Mouse (Mus musculus) heart, embryonic 15.5 days (tissue): ENCODE measurements around the gene Stxbp1. TPM values are rescaled to one million over a fixed set of nuclear protein-coding genes. Genes with fewer than 3 reads are reported as not detected.

Experiments
- ATAC-seq: fragments of 200-750 bp; cut with Nextera tagmentation; replicated peaks from 2 replicates; pipeline ENCODE4 v1.8.0; 2017; ENCODE audit warnings: low read depth, moderate TSS enrichment; ENCODE audit not compliant: insufficient number of reproducible peaks, insufficient read depth, low FRiP score
- H3K27ac ChIP-seq: fragments of 300-500 bp; sonication (generic); 2 replicates; pipeline ENCODE4 v1.5.1; 2015; ENCODE audit warnings: mild to moderate bottlenecking, inconsistent platforms
- H3K27me3 ChIP-seq: fragments of 300-500 bp; sonication (generic); 2 replicates; pipeline ENCODE4 v1.6.1; 2015; ENCODE audit warnings: inconsistent platforms
- H3K36me3 ChIP-seq: fragments of 300-500 bp; sonication (generic); 2 replicates; pipeline ENCODE4 v1.6.1; 2015; ENCODE audit warnings: mild to moderate bottlenecking, inconsistent platforms
- H3K4me1 ChIP-seq: fragments of 300-500 bp; sonication (generic); replicated peaks from 2 replicates; pipeline ENCODE4 v1.6.1; 2015; ENCODE audit warnings: inconsistent platforms
- H3K4me2 ChIP-seq: fragments of 300-500 bp; sonication (generic); 2 replicates; pipeline ENCODE4 v1.6.1; 2015; ENCODE audit warnings: inconsistent platforms, mild to moderate bottlenecking, moderate library complexity
- H3K4me3 ChIP-seq: fragments of 300-500 bp; sonication (generic); 2 replicates; pipeline ENCODE4 v1.5.1; 2015; ENCODE audit warnings: mild to moderate bottlenecking, inconsistent platforms
- H3K9ac ChIP-seq: fragments of 300-500 bp; sonication (generic); 2 replicates; pipeline ENCODE4 v1.6.1; 2015; ENCODE audit warnings: mild to moderate bottlenecking, inconsistent platforms
- H3K9me3 ChIP-seq: fragments of 300-500 bp; sonication (generic); replicated peaks from 2 replicates; pipeline ENCODE4 v1.6.1; 2016; ENCODE audit warnings: inconsistent platforms
- WGBS: fragments of 180-500 bp; shearing (Covaris S2); methylation state at CpG from one replicate; pipeline ENCODE4 v1.1.7; 2015; ENCODE audit warnings: mixed read lengths; 5-methylcytosine and 5-hydroxymethylcytosine counted together
- polyA plus RNA-seq: library from polyadenylated mRNA; unstranded; fragments of >200 nt; fragmentation: Nextera tagmentation; extraction: Ambion mirVana; gene quantifications from 2 replicates; pipeline ENCODE4 v1.2.1, GENCODE M21; 2015

Stxbp1 gene
- polyA plus RNA-seq, 1 experiment from 2014 or later, result 23.8 TPM

DNA sequence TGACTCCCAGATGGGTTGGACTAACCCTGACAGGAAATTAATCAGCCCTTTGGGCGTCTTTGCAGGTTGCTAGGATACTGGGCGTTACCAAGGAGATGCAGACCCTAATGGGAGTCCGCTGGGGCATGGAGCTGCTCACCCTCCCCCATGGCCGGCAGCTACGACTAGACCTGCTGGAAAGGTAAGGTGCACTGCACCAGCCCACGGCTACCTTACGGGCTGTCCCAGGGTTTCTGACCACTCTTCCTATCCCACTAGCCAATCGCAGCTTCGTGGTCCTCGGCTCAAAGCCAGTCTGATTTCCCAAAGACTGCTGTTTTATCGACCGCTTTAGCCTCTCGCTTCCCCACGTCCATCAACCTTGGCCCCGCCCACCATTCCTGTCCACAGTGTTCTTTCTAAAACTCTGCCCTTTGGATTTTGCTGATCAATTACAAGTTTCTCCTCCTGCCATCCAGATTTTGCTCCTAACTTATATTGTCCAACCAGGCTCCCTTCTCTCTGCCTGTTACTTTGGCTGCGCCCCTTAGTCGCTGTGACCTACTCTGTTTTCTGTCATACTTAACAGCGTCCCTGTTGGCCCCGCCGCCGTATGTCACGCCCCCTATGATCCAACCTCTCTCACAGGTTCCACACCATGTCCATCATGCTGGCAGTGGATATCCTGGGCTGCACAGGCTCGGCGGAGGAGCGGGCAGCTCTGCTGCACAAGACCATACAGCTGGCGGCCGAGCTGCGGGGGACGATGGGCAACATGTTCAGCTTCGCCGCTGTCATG lies 96.0 kb downstream of the Stxbp1 start:
- Histone ChIP-seq H3K9me3 (no peaks in the 10 kb centered on the region), H3K4me1 (peaks cover 9% of the 10 kb centered on the region; the same call in 1 of the 2 replicates), H3K9ac (peak overlapping the region; percentile 24), H3K36me3 (peaks cover 29% of the 10 kb centered on the region; the same call in 1 of the 2 replicates), H3K4me3 (peak overlapping the region; percentile 47), H3K27me3 (no peaks in the 10 kb centered on the region), H3K27ac (peak overlapping the region; percentile 32; the same call in 1 of the 2 replicates), H3K4me2 (peak overlapping the region; percentile 65)
- peak; percentile 86 for ATAC-seq
- WGBS, result 27% methylated on average over 31 of the region's 31 CpGs

DNA sequence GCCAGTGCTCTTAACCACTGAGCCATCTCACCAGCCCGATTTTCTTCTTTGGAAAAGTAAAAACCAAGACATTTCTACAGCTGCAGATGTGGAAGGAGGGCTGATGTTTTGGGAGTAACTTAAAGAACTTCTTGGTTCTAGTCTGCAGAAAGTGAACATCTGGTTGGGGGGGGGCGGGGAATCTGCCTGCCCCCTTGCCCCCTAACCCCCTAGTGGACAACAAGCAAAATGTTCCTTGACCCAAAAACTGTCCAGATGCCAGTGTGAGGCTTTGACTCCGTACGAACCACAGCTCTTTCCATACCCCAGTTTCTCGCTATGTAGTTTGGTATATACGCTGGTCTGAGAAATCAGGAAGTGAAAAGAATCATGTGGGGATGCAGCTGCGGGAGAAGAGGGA lies 96.8 kb downstream of the Stxbp1 start:
- Histone ChIP-seq H3K27me3 (no peaks in the 10 kb centered on the region), H3K4me2 (no peak overlapping the region), H3K4me1 (peaks cover 9% of the 10 kb centered on the region; the same call in 1 of the 2 replicates), H3K9ac (no peak overlapping the region), H3K9me3 (no peaks in the 10 kb centered on the region), H3K36me3 (peaks cover 32% of the 10 kb centered on the region; the same call in 1 of the 2 replicates), H3K4me3 (no peak overlapping the region), H3K27ac (no peak overlapping the region)
- WGBS, result 77% methylated on average over 7 of the region's 7 CpGs
- ATAC-seq, result no peak

DNA sequence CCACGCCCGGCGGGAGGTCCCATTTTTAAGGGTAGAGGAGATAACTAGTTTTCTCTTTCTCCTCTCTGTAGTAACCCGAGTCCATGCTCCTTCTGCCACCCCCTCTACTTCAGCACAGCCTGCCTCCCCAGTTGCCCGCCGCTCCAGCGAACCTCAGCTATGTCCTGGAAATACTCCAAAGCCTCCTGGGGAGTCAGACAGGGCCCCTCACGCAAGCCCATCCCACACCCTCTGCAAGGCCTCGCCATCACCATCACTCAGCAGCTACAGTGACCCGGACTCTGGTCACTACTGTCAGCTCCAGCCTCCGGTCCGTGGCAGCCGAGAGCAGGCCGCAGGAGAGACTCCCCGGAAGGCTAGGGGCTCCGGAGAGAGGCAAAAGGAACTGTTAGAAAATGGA lies 98.0 kb downstream of the Stxbp1 start:
- 73% methylated on average over 16 of the region's 16 CpGs for WGBS
- H3K9ac ChIP-seq, result no peak overlapping the region
- H3K4me2 ChIP-seq, result no peak overlapping the region
- no peak overlapping the region for H3K27ac ChIP-seq
- peaks cover 9% of the 10 kb centered on the region; the same call in 1 of the 2 replicates for H3K4me1 ChIP-seq
- no peaks in the 10 kb centered on the region for H3K27me3 ChIP-seq
- ATAC-seq, result no peak
- H3K4me3 ChIP-seq, result no peak overlapping the region
- no peaks in the 10 kb centered on the region for H3K9me3 ChIP-seq
- H3K36me3 ChIP-seq, result peaks cover 26% of the 10 kb centered on the region; the same call in 1 of the 2 replicates

DNA sequence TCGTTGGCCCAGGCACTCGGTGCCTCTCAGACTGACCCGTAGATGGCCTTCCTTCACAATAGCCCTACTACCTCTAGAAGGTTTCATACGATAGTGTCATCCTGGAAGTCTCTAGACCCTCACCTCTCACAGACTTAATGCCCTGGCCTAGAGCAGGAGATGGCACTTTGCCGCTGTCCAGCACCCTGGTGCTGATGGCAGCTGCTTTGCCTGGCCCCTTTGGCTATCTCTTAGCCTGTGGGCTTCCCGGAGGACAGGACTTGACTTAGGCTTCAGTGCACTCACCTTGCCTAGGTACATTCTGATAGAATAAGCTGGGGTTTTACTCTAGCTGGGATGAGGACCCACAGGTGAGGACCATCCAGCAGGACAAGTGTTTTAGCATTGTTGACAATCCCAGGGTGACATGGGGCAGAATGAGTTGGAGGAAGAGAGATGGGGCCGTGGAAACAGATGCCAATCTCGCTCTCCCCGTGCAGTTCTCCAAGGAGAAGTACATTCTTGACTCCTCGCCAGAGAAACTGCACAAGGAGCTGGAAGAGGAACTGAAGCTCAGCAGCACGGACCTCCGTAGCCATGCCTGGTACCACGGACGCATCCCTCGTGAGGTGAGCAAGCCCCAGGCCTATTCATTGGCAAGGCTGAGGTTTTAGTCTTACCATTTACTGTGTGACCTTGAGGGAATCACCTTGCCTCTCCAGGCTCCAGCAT lies 102.6 kb downstream of the Stxbp1 start:
- H3K36me3 ChIP-seq, result peaks cover 11% of the 10 kb centered on the region; the same call in 1 of the 2 replicates
- 64% methylated on average over 15 of the region's 15 CpGs for WGBS
- H3K27ac ChIP-seq, result no peak overlapping the region
- ATAC-seq, result no peak
- H3K27me3 ChIP-seq, result peaks cover 36% of the 10 kb centered on the region
- peaks cover 18% of the 10 kb centered on the region for H3K4me1 ChIP-seq
- no peak overlapping the region for H3K4me3 ChIP-seq
- no peak overlapping the region for H3K4me2 ChIP-seq
- H3K9ac ChIP-seq, result no peak overlapping the region
- no peaks in the 10 kb centered on the region for H3K9me3 ChIP-seq

DNA sequence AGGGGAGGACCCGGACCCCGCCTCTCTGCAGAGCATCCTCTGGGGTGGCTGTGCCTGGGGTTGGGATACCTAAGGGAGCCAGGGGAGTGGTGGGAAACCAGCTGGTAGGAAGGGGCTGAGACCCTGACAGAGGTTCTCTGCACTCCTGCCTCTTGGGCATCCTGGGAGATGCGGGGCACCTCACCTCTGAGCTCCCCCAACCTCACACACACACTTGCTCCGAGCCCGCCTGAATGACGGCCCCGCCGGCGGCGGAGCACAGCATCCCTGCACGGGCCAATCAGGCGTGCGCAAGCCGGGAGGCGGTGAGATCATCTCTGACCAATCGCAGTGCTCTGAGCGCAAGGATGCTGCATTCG lies 104.9 kb downstream of the Stxbp1 start:
- Histone ChIP-seq H3K27me3 (peaks cover 36% of the 10 kb centered on the region), H3K27ac (no peak overlapping the region), H3K9me3 (no peaks in the 10 kb centered on the region)

DNA sequence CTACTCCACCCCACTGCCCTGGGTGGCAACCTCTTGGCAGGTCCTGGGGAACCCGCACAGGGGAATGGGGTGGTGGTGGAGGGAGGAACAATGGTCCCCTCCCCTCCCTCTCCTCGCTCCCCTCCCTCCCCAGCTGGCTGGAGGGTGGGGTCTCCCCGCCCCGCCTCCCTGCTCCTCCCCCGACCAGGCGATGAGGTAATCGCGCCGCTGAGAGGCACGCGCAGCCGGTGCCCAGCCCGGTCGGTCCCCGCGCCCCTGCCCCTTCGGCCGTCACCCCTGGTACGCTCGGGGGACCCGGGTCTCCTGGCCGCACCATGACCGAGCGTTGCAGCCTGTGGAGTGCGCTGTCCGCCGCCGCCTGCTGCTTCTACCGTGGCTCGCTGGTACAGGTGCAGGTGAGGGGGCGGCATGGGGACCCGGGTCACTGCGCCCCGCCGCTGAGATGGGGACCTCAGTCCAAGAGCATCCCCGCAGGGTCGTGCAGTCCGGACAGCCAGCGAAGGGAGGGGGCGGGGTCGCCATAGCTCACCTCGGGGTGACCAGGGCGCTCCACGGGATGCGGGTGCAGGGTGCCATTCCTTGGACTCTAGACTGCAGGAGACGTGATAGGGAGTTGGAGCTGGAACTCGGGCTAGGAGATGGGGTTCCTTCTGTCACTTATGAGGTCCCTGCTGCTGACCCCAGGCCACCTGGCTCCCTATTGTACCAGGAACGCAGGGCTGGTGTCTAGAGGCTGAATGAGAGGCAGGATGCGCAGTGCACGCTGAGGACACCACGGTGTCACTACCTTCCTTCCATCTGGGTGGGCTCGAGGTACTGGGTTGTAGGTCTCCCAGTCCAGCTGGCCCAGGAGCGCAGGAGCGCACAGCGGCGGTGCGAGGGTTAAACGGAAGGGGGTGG lies 105.5 kb downstream of the Stxbp1 start:
- 11% methylated on average over 44 of the region's 58 CpGs for WGBS
- peak; percentile 48; the same call in 1 of the 2 replicates for ATAC-seq

More for the DNA sequence above, 104.9 kb downstream of the Stxbp1 start:
- Histone ChIP-seq H3K4me1 (peaks cover 21% of the 10 kb centered on the region), H3K36me3 (peaks cover 7% of the 10 kb centered on the region; the same call in 1 of the 2 replicates), H3K9ac (no peak overlapping the region), H3K4me3 (peak overlapping the region; percentile 48; the same call in 1 of the 2 replicates), H3K4me2 (peak overlapping the region; percentile 69)
- ATAC-seq, result no peak
- WGBS, result 33% methylated on average over 18 of the region's 18 CpGs

DNA sequence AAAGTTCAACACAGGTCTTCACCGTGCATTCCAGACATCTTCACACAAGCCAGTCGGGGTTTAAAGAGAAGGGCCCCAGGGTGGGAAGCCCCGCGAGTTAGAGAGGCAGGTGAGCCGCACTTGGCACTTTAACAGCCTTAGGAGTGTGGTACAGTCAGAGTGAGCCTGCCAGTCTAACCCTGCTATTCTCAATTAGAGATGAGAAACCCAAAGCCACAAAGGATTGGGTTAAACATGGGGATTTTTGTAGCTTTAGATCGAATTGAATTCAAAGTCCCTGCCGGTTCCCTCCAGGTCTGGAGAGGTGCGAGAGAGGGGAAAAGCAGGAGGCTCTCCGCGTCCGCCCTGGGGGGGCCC lies 106.2 kb downstream of the Stxbp1 start, which contains the start of gene 6330409D20Rik:
Gene 6330409D20Rik, minus strand, starts transcription at position 101 of the 357 bp plus-strand sequence.
- Histone ChIP-seq H3K9me3 (no peaks in the 10 kb centered on the region), H3K9ac (peak within 1 kb of the TSS; percentile 41; the same call in 1 of the 2 replicates), H3K36me3 (peaks cover under 1% of the 10 kb centered on the region; the same call in 1 of the 2 replicates), H3K4me1 (peaks cover 28% of the 10 kb centered on the region), H3K27ac (no peak within 1 kb of the TSS), H3K27me3 (peaks cover 36% of the 10 kb centered on the region), H3K4me2 (peak within 1 kb of the TSS; percentile 69), H3K4me3 (peak within 1 kb of the TSS; percentile 48)
- no peak; the same call in 1 of the 2 replicates for ATAC-seq
- 12% methylated on average over 11 of the region's 11 CpGs for WGBS

More for the DNA sequence above, 105.5 kb downstream of the Stxbp1 start:
- H3K27me3 ChIP-seq, result peaks cover 36% of the 10 kb centered on the region
- peak overlapping the region; percentile 48 for H3K4me3 ChIP-seq
- H3K4me2 ChIP-seq, result peak overlapping the region; percentile 69
- H3K9me3 ChIP-seq, result no peaks in the 10 kb centered on the region
- H3K4me1 ChIP-seq, result peaks cover 23% of the 10 kb centered on the region
- H3K9ac ChIP-seq, result peak overlapping the region; percentile 41; the same call in 1 of the 2 replicates
- H3K36me3 ChIP-seq, result peaks cover 4% of the 10 kb centered on the region; the same call in 1 of the 2 replicates
- no peak overlapping the region for H3K27ac ChIP-seq

DNA sequence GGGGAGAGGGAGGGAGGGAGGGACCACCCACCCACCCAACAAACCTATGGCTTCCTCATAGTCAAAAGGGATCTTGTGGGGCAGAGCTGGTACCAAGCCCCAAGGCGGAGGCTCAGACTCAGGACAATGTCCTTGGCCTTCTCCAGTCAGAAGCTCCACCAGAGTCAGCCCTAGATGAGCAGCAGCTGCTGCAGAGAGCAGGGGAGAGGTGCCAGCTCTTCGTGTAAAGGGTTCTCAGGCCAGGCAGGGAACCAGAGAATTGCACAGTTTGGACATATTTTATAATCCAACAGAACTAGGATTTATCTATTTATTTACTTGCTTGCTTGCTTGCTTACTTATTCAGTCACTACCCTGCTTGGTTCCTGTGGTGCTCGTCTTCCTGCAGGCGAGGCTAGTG lies 107.7 kb downstream of the Stxbp1 start:
- H3K4me3 ChIP-seq, result no peak overlapping the region

More for the DNA sequence above, 107.7 kb downstream of the Stxbp1 start:
- Histone ChIP-seq H3K9me3 (no peaks in the 10 kb centered on the region), H3K27ac (no peak overlapping the region), H3K36me3 (no peaks in the 10 kb centered on the region), H3K4me2 (no peak overlapping the region), H3K4me1 (peaks cover 42% of the 10 kb centered on the region), H3K9ac (no peak overlapping the region), H3K27me3 (peaks cover 36% of the 10 kb centered on the region)
- WGBS, result 60% methylated on average over 4 of the region's 4 CpGs
- ATAC-seq, result no peak
